Mouse (Mus musculus): ENCODE data around the gene Spata21. TPM values are rescaled to one million over a fixed set of nuclear protein-coding genes. Genes with fewer than 3 reads are reported as not detected.

The Spata21 gene
- polyA plus RNA-seq, 1 experiment from 2014 or later: 0.14 TPM

DNA sequence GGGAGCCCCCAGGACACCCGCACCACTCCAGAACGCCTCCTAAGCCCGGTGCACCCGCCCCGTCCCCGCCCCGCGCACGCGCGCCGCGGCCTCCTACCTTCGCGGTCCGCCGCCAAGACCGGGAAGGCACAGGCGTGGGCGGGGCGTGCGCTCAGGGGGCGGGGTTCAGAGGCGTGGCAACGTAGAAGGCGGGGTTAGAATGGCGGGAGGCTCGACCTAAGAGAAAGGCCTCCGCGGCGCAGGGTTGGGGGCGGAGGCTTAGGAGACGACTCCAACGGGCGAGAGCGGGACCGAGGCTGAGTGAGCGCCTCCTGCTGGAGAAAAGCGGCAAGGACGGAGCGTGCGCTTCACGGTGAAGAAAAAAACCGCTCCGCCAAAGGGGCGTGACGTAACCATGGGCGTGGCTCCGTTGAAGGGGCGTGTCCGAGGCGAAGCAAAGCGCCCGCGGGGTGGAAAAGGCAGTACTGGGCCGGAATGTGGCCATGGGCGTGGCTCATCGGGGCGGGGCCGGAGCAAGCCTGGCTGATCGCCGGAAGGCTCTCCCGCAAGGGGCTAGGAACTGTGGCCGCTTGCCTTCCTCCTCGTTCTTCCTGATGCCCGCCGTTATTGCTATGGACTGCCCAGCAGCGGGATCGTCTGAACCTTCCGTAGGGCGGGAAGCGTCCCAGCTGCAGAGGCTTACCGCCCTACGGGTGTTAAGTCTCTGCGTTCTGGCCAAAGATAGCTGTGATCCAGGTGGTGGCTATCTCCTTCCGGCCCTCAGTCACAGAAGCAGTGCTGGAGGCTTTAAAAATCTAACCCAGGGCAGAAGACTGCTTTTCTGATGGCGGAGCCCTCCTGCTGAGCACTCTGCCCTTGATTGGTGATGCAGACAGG is 27.5 kb upstream of the Spata21 start, which contains the start of gene Crocc:
Gene Crocc, minus strand, starts transcription at position 125 of the 876 bp plus-strand sequence.
- ATAC-seq (ENCODE audit: insufficient number of reproducible peaks, insufficient read depth, low FRiP score, low TSS enrichment): peak; percentile 92
- H3K9ac ChIP-seq: peak within 1 kb of the TSS; percentile 82
- under 1% methylated on average over 77 of the region's 77 CpGs for WGBS
- H3K27me3 ChIP-seq: no peaks in the 10 kb centered on the region
- H3K4me1 ChIP-seq: peaks cover 15% of the 10 kb centered on the region
- peaks cover 23% of the 10 kb centered on the region; the same call in 1 of the 2 replicates for H3K36me3 ChIP-seq
- peak within 1 kb of the TSS; percentile 93 for H3K27ac ChIP-seq
- H3K9me3 ChIP-seq: no peaks in the 10 kb centered on the region
- peak within 1 kb of the TSS; percentile 57 for H3K4me3 ChIP-seq
- peak within 1 kb of the TSS; percentile 65 for H3K4me2 ChIP-seq (replicated peaks)

DNA sequence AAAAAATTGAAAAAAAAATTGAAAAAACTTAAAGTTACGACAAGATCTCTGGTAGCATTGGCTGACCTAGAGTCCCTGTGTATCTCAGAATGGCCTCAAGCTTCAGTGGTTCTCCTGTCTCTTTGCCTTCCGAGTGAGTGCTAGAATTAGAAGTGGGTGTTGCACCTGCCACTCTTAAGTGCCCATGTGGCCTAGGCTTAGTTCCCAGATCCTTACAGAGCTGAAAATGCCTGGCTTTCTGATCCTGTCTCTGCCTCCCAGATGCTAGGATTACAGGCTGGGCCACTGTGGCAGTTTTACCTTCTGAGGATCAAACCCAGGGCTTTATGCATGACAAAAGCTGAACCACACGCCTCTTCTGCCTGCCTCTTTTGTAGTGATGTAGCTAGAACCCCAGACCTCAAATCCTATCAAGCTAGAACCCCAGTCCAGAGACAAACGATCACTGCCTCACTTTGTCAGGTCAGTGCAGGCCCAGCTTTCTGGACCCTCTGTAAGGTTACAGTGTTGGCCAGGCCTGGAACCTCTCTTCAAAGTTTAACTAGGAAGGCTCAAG is 24.0 kb upstream of the Spata21 start:
- no peak overlapping the region for H3K9ac ChIP-seq
- H3K27me3 ChIP-seq: no peaks in the 10 kb centered on the region
- 88% methylated on average over 4 of the region's 4 CpGs for WGBS
- no peak overlapping the region for H3K4me2 ChIP-seq (replicated peaks)
- H3K9me3 ChIP-seq: no peaks in the 10 kb centered on the region
- H3K4me1 ChIP-seq: peaks cover 8% of the 10 kb centered on the region
- H3K27ac ChIP-seq: no peak overlapping the region
- no peak overlapping the region for H3K4me3 ChIP-seq
- peaks cover 38% of the 10 kb centered on the region for H3K36me3 ChIP-seq
- no peak for ATAC-seq (ENCODE audit: insufficient number of reproducible peaks, insufficient read depth, low FRiP score, low TSS enrichment)

DNA sequence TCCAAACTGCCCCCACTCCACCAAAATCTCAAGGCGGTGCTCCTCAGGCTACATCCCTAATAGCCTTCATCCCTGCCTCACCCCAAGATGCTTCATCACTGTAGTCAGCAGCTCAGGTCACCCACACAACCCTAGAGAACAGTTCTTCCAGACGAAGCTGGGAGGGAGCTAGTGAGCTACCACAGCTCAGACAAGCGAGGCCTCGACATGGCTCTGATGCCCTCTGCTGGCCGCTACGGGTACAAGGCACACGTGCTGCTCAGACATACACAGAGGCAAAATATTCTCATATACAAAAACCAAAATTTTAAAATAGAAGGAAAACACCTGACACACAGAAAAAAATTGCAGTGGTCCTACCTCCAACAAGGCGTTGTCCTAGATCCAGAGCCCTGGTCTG is 23.0 kb upstream of the Spata21 start:
- H3K9me3 ChIP-seq: no peaks in the 10 kb centered on the region
- H3K27ac ChIP-seq: no peak overlapping the region
- H3K27me3 ChIP-seq: no peaks in the 10 kb centered on the region
- ATAC-seq (ENCODE audit: insufficient number of reproducible peaks, insufficient read depth, low FRiP score, low TSS enrichment): no peak
- H3K9ac ChIP-seq: no peak overlapping the region
- peaks cover 47% of the 10 kb centered on the region for H3K36me3 ChIP-seq
- H3K4me2 ChIP-seq (replicated peaks): no peak overlapping the region
- no peaks in the 10 kb centered on the region for H3K4me1 ChIP-seq
- no peak overlapping the region for H3K4me3 ChIP-seq
- 4% methylated on average over 8 of the region's 8 CpGs for WGBS

DNA sequence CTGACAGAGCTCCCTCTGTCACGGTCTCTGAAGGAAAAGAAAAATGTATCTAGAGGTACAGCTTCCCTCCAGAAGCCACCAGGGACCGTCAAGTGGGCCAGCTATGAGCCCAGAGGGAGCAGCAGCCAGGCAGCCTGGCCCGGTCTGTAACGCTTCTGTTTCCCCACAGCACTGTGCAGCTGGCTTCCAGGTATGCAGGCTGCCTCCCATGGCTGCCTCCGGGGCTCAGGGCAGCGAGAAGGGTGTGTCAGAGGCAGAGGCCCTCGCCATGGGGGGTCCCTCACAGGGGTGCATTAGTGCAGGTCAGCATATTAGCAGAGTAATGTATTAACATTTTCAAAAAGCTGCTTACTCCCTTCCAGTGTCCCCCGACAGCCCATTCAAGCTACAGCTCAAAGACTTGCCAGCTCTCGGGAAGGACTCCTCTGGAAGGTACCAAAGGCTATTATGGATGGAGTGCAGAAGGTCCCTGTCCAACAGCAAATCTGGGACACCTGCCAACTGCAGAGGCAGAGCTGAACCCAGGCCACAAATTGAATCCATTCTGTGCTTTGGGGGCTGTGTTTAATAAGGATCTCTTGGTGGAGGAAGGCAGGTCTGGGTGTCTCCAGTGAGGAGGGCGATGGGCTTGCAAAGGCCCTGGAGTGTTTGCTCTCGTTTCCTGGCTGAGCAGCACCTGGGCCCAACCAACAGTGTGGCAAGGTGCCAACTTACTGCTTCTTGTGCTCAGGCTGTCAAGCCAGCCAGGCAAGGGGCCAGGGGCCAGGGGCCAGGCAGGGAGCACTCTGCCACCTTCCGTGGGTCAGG is 21.2 kb upstream of the Spata21 start:
- Histone ChIP-seq H3K27ac (no peak overlapping the region), H3K9ac (no peak overlapping the region), H3K27me3 (no peaks in the 10 kb centered on the region), H3K36me3 (peaks cover 63% of the 10 kb centered on the region), H3K9me3 (no peaks in the 10 kb centered on the region), H3K4me3 (no peak overlapping the region), H3K4me1 (no peaks in the 10 kb centered on the region), H3K4me2 (replicated peaks) (no peak overlapping the region)
- WGBS: 84% methylated on average over 12 of the region's 12 CpGs
- ATAC-seq (ENCODE audit: insufficient number of reproducible peaks, insufficient read depth, low FRiP score, low TSS enrichment): no peak

DNA sequence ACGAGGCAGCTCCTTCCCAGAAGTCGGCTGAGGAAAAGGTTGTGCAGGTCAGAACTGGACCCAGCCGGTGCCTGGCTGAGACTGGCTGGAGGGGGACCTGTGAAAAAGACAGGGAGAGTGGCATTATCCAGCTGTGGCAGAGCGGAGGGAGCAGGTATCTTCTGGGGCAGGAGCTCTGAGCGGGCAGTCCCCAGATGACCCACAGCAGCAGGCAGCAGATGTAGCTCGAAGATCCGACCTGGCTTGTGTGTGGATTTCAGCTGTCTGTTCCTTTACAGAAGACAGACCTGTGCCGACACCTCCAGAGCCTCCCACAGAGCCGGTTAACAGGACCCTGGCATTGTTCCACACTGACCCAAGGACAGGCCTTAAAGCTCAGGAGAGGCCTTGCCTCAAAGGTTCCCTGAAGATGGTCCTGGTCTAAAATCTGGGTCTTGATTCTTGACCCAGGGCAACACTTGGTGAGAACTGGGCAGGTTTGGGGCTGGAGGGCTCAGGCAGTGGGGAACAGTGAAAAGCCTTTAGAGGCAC is 20.6 kb upstream of the Spata21 start:
- Histone ChIP-seq H3K9me3 (no peaks in the 10 kb centered on the region), H3K4me3 (no peak overlapping the region), H3K9ac (no peak overlapping the region), H3K4me2 (replicated peaks) (no peak overlapping the region), H3K4me1 (no peaks in the 10 kb centered on the region), H3K36me3 (peaks cover 70% of the 10 kb centered on the region), H3K27ac (no peak overlapping the region), H3K27me3 (no peaks in the 10 kb centered on the region)
- 88% methylated on average over 9 of the region's 9 CpGs for WGBS
- ATAC-seq (ENCODE audit: insufficient number of reproducible peaks, insufficient read depth, low FRiP score, low TSS enrichment): no peak

DNA sequence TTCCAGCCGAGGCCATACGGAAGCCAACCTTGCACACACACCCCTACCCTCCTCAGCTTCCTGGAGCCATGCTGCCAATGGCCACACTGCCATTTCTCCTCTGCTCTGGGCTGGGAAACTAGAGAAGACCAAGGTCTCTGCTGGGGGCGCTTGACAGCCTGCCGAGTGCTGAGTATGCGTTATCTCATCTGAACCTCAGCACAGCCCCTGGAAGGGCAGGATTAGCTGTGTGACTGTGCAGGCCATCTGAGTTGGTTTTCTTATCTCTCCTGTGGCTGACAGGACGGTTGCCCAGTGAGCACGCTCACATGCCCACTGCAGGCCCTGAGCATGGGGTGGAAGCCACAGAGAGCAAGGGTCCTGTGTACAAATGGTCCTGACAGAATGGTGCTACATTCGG is 19.5 kb upstream of the Spata21 start:
- ATAC-seq (ENCODE audit: insufficient number of reproducible peaks, insufficient read depth, low FRiP score, low TSS enrichment): no peak
- no peak overlapping the region for H3K9ac ChIP-seq
- H3K36me3 ChIP-seq: peaks cover 80% of the 10 kb centered on the region
- WGBS: 87% methylated on average over 8 of the region's 8 CpGs
- H3K4me1 ChIP-seq: no peaks in the 10 kb centered on the region
- H3K27me3 ChIP-seq: no peaks in the 10 kb centered on the region
- no peaks in the 10 kb centered on the region for H3K9me3 ChIP-seq
- H3K4me2 ChIP-seq (replicated peaks): no peak overlapping the region
- H3K4me3 ChIP-seq: no peak overlapping the region
- H3K27ac ChIP-seq: no peak overlapping the region

DNA sequence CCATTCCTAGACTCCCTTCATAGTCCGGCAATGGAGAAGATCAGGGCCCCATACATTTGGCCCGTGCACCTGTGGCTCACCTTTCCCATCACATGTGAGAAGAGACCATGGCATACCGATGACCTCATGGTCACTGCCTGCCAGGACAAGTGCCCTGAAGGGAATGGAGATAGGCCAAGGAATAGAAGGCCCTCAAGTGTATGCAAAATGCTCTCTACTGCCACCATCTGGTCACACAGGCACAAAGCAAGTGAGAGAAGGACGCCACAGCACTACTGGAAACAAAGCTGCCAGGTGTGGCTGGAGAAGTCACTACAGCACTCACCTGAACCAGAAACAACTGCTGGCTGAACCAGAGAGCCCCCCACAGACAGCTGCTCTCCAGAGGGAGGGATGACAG is 18.4 kb upstream of the Spata21 start:
- no peaks in the 10 kb centered on the region for H3K27me3 ChIP-seq
- H3K27ac ChIP-seq: no peak overlapping the region
- no peak for ATAC-seq (ENCODE audit: insufficient number of reproducible peaks, insufficient read depth, low FRiP score, low TSS enrichment)
- no peak overlapping the region for H3K4me3 ChIP-seq
- no peaks in the 10 kb centered on the region for H3K9me3 ChIP-seq
- H3K36me3 ChIP-seq: peaks cover 87% of the 10 kb centered on the region
- no peak overlapping the region for H3K4me2 ChIP-seq (replicated peaks)
- no peaks in the 10 kb centered on the region for H3K4me1 ChIP-seq
- no peak overlapping the region; the same call in 1 of the 2 replicates for H3K9ac ChIP-seq
- WGBS: 62% methylated on average over 4 of the region's 4 CpGs

DNA sequence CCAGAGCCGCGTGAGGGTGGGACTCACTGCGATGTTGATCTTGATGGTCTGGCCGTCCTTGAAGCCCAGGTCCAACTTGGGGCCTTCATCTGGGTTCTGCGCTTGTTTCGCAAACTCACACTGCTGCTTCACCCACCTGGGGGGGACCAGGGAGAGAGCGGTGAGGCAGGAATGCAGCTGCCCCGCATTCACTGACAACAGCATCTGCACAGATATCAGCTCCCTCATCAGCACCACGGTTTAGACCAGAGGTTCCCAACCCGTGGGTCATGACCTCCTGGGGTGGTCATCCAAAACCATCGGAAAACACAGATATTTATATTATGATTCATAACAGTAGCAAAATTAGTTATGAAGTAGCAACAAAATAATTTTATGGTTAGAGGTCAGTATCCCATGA is 15.6 kb upstream of the Spata21 start:
- H3K27ac ChIP-seq: no peak overlapping the region
- H3K9me3 ChIP-seq: no peaks in the 10 kb centered on the region
- no peaks in the 10 kb centered on the region for H3K27me3 ChIP-seq
- H3K36me3 ChIP-seq: peaks cover 66% of the 10 kb centered on the region
- 89% methylated on average over 11 of the region's 11 CpGs for WGBS
- no peak for ATAC-seq (ENCODE audit: insufficient number of reproducible peaks, insufficient read depth, low FRiP score, low TSS enrichment)
- H3K4me1 ChIP-seq: peaks cover 10% of the 10 kb centered on the region
- no peak overlapping the region for H3K4me3 ChIP-seq
- no peak overlapping the region for H3K4me2 ChIP-seq (replicated peaks)
- H3K9ac ChIP-seq: no peak overlapping the region

DNA sequence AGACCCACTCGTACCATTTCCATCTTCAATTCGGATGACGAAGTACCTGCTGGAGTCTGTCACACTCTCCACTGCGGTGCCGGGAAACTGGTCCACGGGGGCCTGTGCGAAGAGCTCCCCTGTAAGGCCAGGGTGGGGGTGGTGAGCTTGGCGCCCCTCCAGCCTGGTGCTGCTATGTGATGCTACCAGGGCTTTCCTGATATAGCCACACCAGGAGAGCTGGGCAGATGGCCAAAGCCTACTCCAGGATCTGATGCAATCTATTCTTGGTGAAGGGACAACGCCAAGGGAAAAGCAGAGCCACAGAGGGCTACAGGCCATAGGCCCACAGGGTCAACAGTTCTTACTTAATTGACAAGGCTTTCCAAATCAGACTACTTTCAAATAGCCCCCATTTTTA is 14.5 kb upstream of the Spata21 start:
- H3K9ac ChIP-seq: no peak overlapping the region
- H3K36me3 ChIP-seq: peaks cover 54% of the 10 kb centered on the region
- 94% methylated on average over 9 of the region's 9 CpGs for WGBS
- no peak for ATAC-seq (ENCODE audit: insufficient number of reproducible peaks, insufficient read depth, low FRiP score, low TSS enrichment)
- peaks cover 11% of the 10 kb centered on the region for H3K4me1 ChIP-seq
- no peak overlapping the region for H3K27ac ChIP-seq
- no peaks in the 10 kb centered on the region for H3K9me3 ChIP-seq
- no peaks in the 10 kb centered on the region for H3K27me3 ChIP-seq
- no peak overlapping the region for H3K4me3 ChIP-seq
- H3K4me2 ChIP-seq (replicated peaks): no peak overlapping the region

DNA sequence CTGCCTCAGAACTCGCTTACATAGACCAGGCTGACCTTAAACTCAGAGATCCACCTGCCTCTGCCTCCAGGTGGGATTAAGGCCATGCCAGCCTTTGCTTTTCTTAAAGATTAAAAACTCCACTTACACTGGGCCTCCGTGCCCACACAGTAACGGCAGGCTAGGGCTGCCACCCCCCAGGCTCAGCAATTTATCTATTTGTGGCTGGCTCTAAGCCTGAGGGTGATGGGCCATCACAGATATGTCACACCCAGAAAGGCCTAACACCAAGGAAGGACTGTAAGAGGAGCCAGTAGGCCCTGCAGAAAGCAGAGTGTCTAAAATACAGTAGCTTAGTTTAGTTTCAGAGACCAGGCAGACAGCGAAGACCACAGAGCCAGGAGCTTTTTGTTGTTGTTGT is 14.0 kb upstream of the Spata21 start:
- Histone ChIP-seq H3K4me2 (replicated peaks) (no peak overlapping the region), H3K9me3 (no peaks in the 10 kb centered on the region), H3K4me1 (peaks cover 11% of the 10 kb centered on the region), H3K9ac (no peak overlapping the region), H3K27ac (no peak overlapping the region), H3K27me3 (no peaks in the 10 kb centered on the region), H3K36me3 (peaks cover 50% of the 10 kb centered on the region), H3K4me3 (no peak overlapping the region)
- no peak for ATAC-seq (ENCODE audit: insufficient number of reproducible peaks, insufficient read depth, low FRiP score, low TSS enrichment)
- WGBS: 91% methylated on average over 4 of the region's 4 CpGs

DNA sequence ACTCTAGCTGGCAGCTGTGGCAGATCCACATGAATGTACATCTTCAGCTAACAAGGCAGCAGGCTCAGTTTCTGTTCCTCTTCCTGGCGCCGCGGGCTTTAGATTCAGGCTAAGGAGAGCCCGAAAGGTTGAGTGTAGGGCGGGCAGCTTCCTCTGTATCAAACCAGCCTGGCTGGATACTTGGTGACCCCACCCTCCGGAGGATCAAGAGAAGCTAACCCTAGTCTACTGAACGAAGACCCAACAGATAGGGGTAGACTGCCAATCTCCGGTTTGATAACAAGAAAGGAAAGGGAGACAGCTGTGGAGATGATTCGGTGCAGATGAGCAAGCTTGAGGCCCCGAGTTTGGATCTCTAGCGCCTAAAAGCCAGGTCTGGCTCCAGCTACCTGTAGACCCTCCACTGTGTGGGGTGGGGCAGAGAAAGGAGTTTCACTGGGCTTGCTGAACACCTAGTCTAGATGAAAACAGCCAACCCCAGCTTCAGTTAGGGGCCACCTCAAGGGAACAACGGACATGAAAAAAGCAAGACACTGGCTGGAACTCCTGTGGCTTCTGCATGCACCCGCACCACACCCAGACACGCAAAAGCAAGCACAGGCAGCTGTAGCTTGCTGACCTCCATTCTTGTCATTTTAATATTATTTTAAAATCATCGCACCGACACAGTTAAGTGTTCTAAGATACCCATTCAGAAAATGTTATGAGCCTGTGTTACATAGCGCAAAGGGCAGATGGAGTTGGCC is 11.2 kb upstream of the Spata21 start:
- Histone ChIP-seq H3K9me3 (no peaks in the 10 kb centered on the region), H3K36me3 (peaks cover 23% of the 10 kb centered on the region), H3K27ac (no peak overlapping the region), H3K4me2 (replicated peaks) (peak overlapping the region; percentile 98), H3K27me3 (no peaks in the 10 kb centered on the region), H3K4me3 (peak overlapping the region; percentile 97), H3K9ac (peak overlapping the region; percentile 94), H3K4me1 (peaks cover 11% of the 10 kb centered on the region)
- WGBS: 80% methylated on average over 17 of the region's 17 CpGs
- no peak for ATAC-seq (ENCODE audit: insufficient number of reproducible peaks, insufficient read depth, low FRiP score, low TSS enrichment)
